Mouse (Mus musculus) ovary, adult 18-20 months (tissue): ENCODE data around the gene Obsl1.

Source experiments
- DNase-seq: peaks from one replicate; pipeline ENCODE4 v3.0.0; 2022; ENCODE audit warnings: low spot score, mixed read lengths

The Obsl1 gene

GRCm38 (mm10) chr1:75487040-75487404, 19.2 kb downstream of the Obsl1 start:
- no peak for DNase-seq

DNA sequence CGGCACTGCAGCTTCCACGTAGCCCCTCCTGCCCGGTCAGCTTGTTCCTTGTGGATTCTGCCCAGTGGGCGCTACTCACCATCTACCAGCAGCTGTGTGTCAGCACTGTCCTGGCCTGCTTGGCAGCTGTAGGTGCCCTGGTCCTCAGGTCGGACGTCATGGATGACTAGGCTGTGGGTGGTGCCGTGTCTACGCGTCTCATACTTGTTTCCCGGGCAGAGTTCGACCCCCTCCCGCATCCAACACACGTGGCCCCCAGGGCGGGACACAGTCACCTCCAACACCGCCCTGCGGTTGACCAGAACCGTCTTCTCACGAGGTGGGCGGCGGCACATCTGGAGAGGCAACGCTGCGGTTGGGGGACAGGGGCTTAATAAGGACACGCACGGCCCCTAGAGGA, 19.7 kb downstream of the Obsl1 start:
- no peak for DNase-seq

- no peak for DNase-seq
Measured at GRCm38 (mm10) chr1:75480735-75481134, 25.5 kb downstream of the Obsl1 start.

- no peak for DNase-seq
Measured at GRCm38 (mm10) chr1:75480036-75480435, 26.2 kb downstream of the Obsl1 start.

- DNase-seq, result no peak
Measured at GRCm38 (mm10) chr1:75479635-75479989, 26.6 kb downstream of the Obsl1 start.

DNA sequence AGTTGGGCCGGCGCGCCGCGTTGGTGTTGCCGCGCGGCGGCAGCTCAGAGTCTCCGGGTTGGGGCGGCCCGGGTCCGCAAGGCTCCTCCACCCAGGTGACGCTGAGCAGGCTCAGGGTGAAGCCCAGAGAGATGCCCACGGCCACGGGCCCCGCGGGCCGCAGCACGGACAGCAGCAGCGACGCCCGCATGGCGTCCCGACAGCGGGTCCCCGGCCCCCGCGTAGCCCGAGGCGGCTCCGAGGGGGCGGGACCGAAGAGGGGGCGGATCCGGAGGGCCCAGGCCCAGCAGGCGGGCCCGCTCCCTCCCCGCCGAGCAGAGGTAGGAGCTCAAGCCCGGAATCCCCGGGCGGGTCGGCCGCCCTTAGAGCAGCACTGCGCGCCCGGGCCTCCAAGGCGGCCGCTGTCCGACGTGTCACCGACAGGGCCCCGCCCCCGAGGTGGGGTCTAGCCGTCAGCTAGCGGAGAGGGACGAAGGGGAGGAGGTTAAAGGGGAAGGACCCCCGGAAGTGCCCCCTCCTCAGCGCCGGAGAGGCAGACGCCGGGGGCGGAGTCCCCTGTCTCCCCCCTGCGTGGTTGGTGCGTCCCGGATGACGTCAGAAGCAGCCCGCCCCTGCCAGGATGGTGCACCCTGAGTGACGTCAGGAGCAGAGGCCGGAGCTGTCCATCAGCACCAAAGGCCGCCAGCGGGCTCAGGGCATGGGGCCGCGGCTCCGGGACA, 27.2 kb downstream of the Obsl1 start, which contains the start of the genes Chpf and Tmem198:
Chpf (minus strand) TSS at position 392 of the 719 bp plus-strand sequence.
Tmem198 (plus strand) TSS at position 617 of the 719 bp plus-strand sequence.
- DNase-seq, result peak; percentile 98

- DNase-seq, result no peak
Measured at GRCm38 (mm10) chr1:75478497-75478896, 27.8 kb downstream of the Obsl1 start.

- no peak for DNase-seq
Measured at GRCm38 (mm10) chr1:75477966-75478290, 28.3 kb downstream of the Obsl1 start.

- DNase-seq, result peak; percentile 58
Measured at GRCm38 (mm10) chr1:75477264-75477965, 28.8 kb downstream of the Obsl1 start.

DNA sequence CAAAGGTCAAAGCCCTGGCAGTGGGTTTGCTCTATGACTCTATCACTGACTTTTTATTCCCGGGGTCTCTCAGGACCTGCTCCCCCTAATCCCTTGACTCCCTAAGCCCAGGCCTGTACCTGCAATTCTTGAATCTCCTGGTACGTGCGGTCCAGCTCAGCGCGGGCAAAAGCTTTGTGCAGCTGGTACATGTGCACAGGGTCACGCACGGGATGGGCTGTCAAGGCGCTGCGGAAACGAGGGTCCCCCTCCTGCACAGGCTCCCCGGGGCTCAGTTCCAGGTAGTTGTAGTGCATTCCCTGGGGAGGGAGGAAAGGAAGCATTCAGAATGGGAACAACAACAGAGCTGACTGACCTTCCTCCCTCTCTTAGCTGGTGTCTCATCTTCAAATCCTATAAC, 29.8 kb downstream of the Obsl1 start:
- no peak for DNase-seq

GRCm38 (mm10) chr1:75469287-75469825, 36.9 kb downstream of the Obsl1 start:
- peak; percentile 79 for DNase-seq

GRCm38 (mm10) chr1:75467215-75467927, 38.9 kb downstream of the Obsl1 start:
- DNase-seq, result peak; percentile 54

DNA sequence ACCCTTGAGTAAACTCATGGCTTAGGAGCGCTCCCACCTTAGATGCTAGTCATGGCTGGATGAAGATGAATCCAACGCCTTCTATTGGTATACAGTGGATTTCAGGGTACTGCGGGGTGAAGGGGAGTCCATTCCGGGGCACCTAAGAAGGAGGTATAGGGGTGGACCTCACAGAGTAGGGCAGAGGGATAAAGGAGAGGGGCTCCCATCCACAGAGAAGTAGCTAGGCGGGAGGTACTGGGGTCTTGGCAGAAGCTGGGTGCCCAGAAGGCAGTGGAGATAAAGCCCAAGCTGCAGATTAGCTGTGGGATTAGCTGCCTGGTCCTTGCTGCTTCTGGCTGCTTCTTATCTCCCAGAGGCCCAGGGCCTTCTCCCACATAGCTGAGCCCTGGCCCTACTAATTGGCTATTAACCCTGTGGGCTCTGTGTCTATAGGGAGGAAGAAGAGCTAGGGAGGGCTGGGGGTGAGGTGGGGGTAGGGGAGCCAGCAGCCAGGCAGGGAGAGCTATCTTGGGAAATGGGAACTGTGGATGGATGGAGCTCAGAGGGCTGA, 42.5 kb downstream of the Obsl1 start:
- DNase-seq, result no peak

DNA sequence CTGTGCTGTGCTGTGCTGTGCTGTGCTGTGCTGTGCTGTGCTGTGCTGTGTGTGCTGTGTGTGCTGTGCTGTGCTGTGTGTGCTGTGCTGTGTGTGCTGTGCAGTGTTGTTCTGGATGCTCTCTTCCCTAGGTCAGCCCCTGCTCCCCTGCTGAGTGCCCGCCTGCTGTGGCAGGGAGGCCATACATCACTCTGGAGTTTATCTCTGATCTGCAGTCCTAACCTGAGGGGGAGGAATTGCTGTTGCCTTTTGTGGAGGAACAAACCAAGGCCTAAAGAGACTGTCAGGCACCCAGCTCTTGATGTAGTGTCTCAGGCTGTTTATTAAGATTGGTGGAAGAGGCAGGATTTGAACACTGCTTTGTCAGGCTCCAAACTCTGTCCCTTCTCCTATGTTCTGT, 43.6 kb downstream of the Obsl1 start:
- DNase-seq, result no peak

DNA sequence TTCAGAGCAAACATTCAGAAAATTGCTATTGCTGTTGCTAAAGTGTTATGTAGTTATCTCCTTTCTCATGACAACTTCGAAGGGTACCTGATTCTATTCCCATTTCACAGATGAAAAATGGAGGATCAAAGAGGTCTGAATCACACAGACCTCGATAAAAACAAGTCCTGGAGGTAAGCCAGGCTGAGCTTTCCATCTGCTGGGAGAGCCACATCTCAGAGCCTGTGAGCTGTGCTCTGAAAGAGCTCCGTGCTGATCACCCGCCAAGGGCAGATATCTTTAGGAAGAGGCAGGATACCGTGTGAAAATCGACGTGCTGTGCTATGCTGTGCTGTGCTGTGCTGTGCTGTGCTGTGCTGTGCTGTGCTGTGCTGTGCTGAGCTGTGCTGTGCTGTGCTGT, 46.0 kb downstream of the Obsl1 start:
- no peak for DNase-seq

- no peak for DNase-seq
Measured at GRCm38 (mm10) chr1:75458789-75459684, 47.2 kb downstream of the Obsl1 start.

GRCm38 (mm10) chr1:75458025-75458788, 48.0 kb downstream of the Obsl1 start:
- DNase-seq, result peak; percentile 47

DNA sequence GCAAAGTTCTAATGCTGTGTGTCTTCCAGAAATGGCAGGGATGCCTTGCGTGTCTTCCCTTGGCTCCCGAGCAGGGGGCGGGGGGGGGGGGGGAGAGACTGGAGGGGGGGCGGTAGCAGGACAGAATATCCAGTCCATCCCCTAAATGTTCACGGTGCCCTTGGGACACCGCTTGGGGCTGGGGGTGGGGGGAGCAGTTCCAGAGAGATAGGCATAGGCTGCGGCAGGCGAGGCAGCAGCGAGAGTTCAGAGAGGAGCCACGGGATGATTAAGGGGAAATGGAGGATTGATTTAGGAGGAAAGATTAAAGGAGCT, 48.6 kb downstream of the Obsl1 start:
- no peak for DNase-seq

- DNase-seq, result no peak
Measured at GRCm38 (mm10) chr1:75456746-75457564, 49.3 kb downstream of the Obsl1 start.

GRCm38 (mm10) chr1:75455948-75456347, 50.3 kb downstream of the Obsl1 start:
- no peak for DNase-seq
